Mouse (Mus musculus) brain, embryonic 14.5 days (tissue): Measurements from ENCODE around the gene Nek10.

Source experiments
- CTCF ChIP-seq: fragments of 200-500 bp; IDR thresholded peaks from 2 replicates; pipeline ENCODE4 v1.5.1; 2012; ENCODE audit warnings: inconsistent platforms, mild to moderate bottlenecking, moderate library complexity, borderline replicate concordance; ENCODE audit not compliant: insufficient read depth, insufficient read length; ENCODE audit errors: extremely low read depth
- POLR2A ChIP-seq: fragments of 200-500 bp; IDR thresholded peaks from 2 replicates; pipeline ENCODE4 v1.6.1; 2012; ENCODE audit warnings: mild to moderate bottlenecking, inconsistent platforms, borderline replicate concordance; ENCODE audit not compliant: poor library complexity, insufficient read depth, insufficient read length, severe bottlenecking; ENCODE audit errors: extremely low read depth

GRCm38 (mm10) chr14:14804518-14805212, 1.4 kb downstream of the Nek10 start:
- TF ChIP-seq POLR2A: no peak
- no peak for TF ChIP-seq CTCF
